Mouse (Mus musculus) intestine, embryonic 14.5 days (tissue): ENCODE data around the gene Vmn1r85. TPM values are rescaled to one million over a fixed set of nuclear protein-coding genes. Genes with fewer than 3 reads are reported as not detected.

Experiments used
- ATAC-seq: fragments of 200-750 bp; cut with Nextera tagmentation; replicated peaks from 2 replicates; pipeline ENCODE4 v1.8.0; 2017; ENCODE audit warnings: low read depth, moderate number of reproducible peaks, moderate TSS enrichment, moderate library complexity; ENCODE audit not compliant: low FRiP score, low TSS enrichment
- DNase-seq: peaks from one replicate; pipeline ENCODE4 v3.0.0-alpha.2; 2018; ENCODE audit warnings: low spot score
- H3K27ac ChIP-seq: fragments of 300-500 bp; sonication (generic); 2 replicates; pipeline ENCODE4 v1.5.1; 2014; ENCODE audit warnings: low read depth, mild to moderate bottlenecking, control low read depth
- H3K27me3 ChIP-seq: fragments of 300-500 bp; sonication (generic); replicated peaks from 2 replicates; pipeline ENCODE4 v1.6.1; 2014; ENCODE audit warnings: low read length, control low read depth; ENCODE audit not compliant: control insufficient read depth, insufficient read depth
- H3K36me3 ChIP-seq: fragments of 300-500 bp; sonication (generic); 2 replicates; pipeline ENCODE4 v1.6.1; 2014; ENCODE audit warnings: low read length, control low read depth; ENCODE audit not compliant: control insufficient read depth, insufficient read depth
- H3K4me1 ChIP-seq: fragments of 300-500 bp; sonication (generic); replicated peaks from 2 replicates; pipeline ENCODE4 v1.6.1; 2014; ENCODE audit warnings: low read length, control low read depth, mixed read lengths; ENCODE audit not compliant: control insufficient read depth, insufficient read depth
- H3K4me2 ChIP-seq: fragments of 300-500 bp; sonication (generic); 2 replicates; pipeline ENCODE4 v1.6.1; 2014; ENCODE audit warnings: low read length
- H3K4me3 ChIP-seq: fragments of 300-500 bp; sonication (generic); 2 replicates; pipeline ENCODE4 v1.5.1; 2014; ENCODE audit warnings: low read depth, low read length, control low read depth, mixed read lengths
- H3K9ac ChIP-seq: fragments of 300-500 bp; sonication (generic); 2 replicates; pipeline ENCODE4 v1.6.1; 2014; ENCODE audit warnings: mild to moderate bottlenecking, low read length
- H3K9me3 ChIP-seq: fragments of 300-500 bp; sonication (generic); 2 replicates; pipeline ENCODE4 v1.6.1; 2016; ENCODE audit warnings: low read length, control low read depth; ENCODE audit not compliant: control insufficient read depth
- WGBS: fragments of 180-500 bp; shearing (Covaris S2); extraction: QIAGEN DNeasy Blood & Tissue Kit; methylation state at CpG from one replicate; pipeline ENCODE4 v1.1.7; 2014; 5-methylcytosine and 5-hydroxymethylcytosine counted together
- polyA plus RNA-seq: library from polyadenylated mRNA; unstranded; fragments of >200 nt; fragmentation: Nextera tagmentation; extraction: Ambion mirVana; gene quantifications from 2 replicates; pipeline ENCODE4 v1.2.1, GENCODE M21; 2014

Vmn1r85 gene
- polyA plus RNA-seq, 1 experiment from 2014 or later = not detected

DNA sequence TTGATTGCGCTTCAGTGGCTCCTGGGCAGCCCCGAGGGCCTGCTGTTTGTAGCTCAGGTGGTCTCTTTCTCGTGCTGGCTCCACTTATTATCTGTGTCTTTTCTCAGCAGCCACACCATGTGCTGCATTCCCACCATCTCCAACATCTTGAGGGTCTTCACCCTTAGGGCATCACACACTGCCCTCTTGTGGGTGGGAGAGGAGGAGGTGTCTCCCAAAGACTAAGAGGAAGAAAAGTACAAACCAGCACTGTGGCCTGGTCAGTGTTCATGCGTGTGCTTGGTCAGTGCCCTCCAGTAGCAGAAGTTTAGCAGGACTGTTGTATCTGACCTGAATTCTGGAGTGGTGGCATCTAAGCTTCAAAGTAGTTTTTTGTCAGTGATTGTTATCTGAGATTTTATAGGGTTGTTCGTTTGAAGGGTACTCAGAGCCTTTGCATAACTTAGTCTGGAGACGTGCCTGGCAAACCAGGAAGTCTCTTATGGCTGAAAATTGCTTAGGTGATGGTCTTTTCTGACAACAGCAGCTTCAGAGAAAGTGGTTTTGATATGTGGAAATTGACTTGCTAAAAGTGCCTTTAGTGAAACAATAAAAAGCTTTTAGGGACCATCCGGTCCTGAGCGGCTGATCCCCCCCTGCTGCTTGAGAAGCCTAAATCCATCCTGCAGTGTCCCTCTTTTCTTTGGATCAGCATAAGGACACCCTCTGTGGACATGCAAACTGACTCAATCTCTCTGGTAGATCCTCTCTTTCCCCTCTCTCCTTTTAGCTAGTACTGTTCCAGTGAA lies 37.9 kb downstream of the Vmn1r85 start:
- H3K27ac ChIP-seq = no peak overlapping the region
- ATAC-seq = no peak
- no peak overlapping the region for H3K9ac ChIP-seq
- no peaks in the 10 kb centered on the region for H3K9me3 ChIP-seq
- H3K4me2 ChIP-seq = no peak overlapping the region
- H3K27me3 ChIP-seq = no peaks in the 10 kb centered on the region
- H3K4me1 ChIP-seq = no peaks in the 10 kb centered on the region; the same call in 1 of the 2 replicates
- H3K36me3 ChIP-seq = no peaks in the 10 kb centered on the region
- no peak overlapping the region for H3K4me3 ChIP-seq
- DNase-seq = no peak
- WGBS = 63% methylated on average over 8 of the region's 8 CpGs

DNA sequence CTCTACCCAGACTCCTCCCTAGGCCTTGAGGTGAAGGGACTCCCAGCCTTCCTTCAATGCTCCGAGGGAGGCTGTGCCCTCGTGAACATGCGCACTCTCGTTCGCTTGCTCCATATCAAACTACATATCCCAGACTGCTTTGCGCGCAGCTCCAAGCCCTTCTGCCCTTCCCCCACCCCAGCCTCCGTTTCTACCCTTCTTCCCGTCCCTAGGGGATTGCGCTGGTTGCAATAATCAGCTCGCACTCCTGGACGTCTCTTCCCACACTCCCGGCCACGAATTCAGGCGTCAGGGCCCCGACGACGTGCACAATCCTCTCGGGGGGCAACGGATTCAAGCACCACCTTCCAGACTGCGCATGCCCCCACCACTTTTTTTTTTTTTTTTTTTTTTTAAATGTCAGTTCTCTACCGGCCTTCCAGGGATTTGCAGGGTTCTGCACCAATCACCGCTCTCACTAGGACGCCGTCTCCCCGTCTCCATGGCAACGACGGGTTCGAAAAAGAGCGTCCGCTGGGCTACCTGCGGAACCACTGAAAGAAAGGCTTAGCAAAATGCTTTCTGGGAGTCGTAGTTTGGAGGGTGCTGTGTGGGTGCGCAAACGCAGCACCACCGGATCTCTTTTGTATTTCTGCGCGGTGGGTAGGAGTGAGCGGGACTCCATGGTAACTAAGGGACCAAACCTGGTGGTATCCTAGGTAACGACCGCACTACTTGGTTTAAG lies 40.5 kb downstream of the Vmn1r85 start, which contains the start of gene Mzf1:
Mzf1 (minus strand) TSS at position 478 of the 724 bp plus-strand sequence.
- under 1% methylated on average over 41 of the region's 41 CpGs for WGBS
- Histone ChIP-seq H3K27me3 (no peaks in the 10 kb centered on the region), H3K36me3 (no peaks in the 10 kb centered on the region), H3K27ac (peak within 1 kb of the TSS; percentile 36; the same call in 1 of the 2 replicates), H3K4me2 (peak within 1 kb of the TSS; percentile 56), H3K9me3 (no peaks in the 10 kb centered on the region), H3K4me3 (peak within 1 kb of the TSS; percentile 64), H3K9ac (peak within 1 kb of the TSS; percentile 51), H3K4me1 (no peaks in the 10 kb centered on the region; the same call in 1 of the 2 replicates)
- ATAC-seq (peak; percentile 96), DNase-seq (peak; percentile 96)

DNA sequence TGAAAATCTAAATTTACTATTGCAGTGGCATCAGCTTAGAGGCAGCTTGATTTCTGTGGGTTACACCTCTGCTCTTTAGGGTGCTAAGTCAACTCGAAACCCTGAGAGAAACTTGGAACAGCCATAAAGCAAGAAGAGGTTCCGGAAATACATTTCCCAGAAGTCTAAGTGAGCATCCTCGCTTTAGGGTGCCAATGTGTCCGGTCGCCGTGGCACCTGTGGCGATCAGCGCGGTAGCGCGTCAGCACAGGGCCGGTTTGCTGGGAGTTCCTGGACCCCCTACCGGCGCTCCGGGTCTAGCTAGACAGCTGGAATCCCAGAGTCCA lies 41.0 kb downstream of the Vmn1r85 start:
- DNase-seq (no peak), ATAC-seq (no peak)
- Histone ChIP-seq H3K27ac (peak overlapping the region; percentile 36; the same call in 1 of the 2 replicates), H3K27me3 (no peaks in the 10 kb centered on the region), H3K4me1 (no peaks in the 10 kb centered on the region; the same call in 1 of the 2 replicates), H3K4me2 (peak overlapping the region; percentile 56), H3K9me3 (no peaks in the 10 kb centered on the region), H3K9ac (peak overlapping the region; percentile 51), H3K36me3 (no peaks in the 10 kb centered on the region), H3K4me3 (peak overlapping the region; percentile 64)
- 4% methylated on average over 15 of the region's 15 CpGs for WGBS

DNA sequence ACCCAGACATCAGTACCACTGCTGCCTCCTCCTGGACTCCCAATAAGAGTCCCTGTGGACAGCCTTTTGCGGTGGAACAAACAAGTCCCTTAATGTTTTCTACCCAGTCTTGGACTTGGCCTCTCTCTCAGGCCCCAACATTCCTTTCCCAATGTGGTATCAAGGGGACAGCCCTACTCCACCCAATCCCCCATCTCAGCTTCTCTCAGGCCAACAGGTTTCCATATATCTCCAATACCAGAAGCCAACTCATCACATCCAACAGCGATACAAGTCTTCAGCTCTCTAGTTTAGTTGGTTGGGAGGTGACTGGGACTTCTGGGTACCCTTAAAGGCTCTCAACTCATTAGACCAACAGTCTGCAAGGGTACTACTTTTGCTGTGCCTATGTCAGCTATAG lies 41.5 kb downstream of the Vmn1r85 start:
- no peak for ATAC-seq
- Histone ChIP-seq H3K4me3 (peak overlapping the region; percentile 64), H3K27me3 (no peaks in the 10 kb centered on the region), H3K9me3 (no peaks in the 10 kb centered on the region), H3K4me2 (peak overlapping the region; percentile 56), H3K27ac (no peak overlapping the region), H3K36me3 (no peaks in the 10 kb centered on the region), H3K4me1 (no peaks in the 10 kb centered on the region; the same call in 1 of the 2 replicates), H3K9ac (no peak overlapping the region)
- 98% methylated on average over 2 of the region's 2 CpGs for WGBS
- DNase-seq = no peak

DNA sequence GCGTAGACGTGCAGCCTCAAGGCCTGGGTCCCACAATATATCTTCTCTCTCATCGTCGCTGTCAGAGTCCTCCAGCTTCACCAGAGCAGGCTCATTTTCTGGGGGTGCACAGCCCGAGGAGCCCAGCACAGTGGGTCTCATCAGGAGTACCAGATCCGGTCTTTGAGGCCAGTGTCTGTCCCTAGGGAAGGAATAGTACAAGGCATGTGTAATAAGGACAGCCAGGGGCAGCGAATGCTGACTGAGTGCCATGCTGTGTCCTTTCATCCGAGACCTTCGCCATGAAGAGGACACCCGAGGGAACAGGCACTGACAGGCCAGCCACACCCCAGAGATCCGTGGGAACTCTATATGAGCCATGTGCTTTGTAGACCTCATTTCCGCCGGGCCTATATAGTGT lies 42.0 kb downstream of the Vmn1r85 start:
- 90% methylated on average over 13 of the region's 13 CpGs for WGBS
- H3K27ac ChIP-seq = no peak overlapping the region
- H3K36me3 ChIP-seq = no peaks in the 10 kb centered on the region
- ATAC-seq = no peak
- no peak overlapping the region for H3K9ac ChIP-seq
- H3K4me3 ChIP-seq = no peak overlapping the region
- no peak overlapping the region for H3K4me2 ChIP-seq
- no peaks in the 10 kb centered on the region for H3K9me3 ChIP-seq
- DNase-seq = no peak
- no peaks in the 10 kb centered on the region for H3K27me3 ChIP-seq
- no peaks in the 10 kb centered on the region; the same call in 1 of the 2 replicates for H3K4me1 ChIP-seq

DNA sequence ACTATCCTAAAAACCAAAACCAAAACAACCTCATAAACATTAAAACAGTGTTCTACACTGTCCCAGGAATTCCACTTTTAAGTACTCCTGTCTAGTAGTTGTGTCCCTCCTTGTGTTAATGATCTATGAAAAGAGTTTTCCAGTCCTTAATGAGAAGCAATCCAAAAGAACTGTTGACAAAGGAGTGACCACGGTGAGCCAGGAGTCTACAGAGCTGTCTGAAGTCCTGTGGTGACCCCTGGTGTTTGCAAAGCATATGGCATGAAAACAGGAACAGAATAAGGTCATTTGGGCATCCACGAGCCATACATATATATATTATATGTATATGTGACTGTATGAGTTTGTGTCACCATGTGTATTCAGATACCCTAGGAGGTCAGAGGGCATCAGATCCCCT lies 48.9 kb downstream of the Vmn1r85 start:
- WGBS = 9% methylated on average over 2 of the region's 2 CpGs
- no peaks in the 10 kb centered on the region for H3K36me3 ChIP-seq
- H3K9ac ChIP-seq = no peak overlapping the region
- H3K9me3 ChIP-seq = peaks cover 6% of the 10 kb centered on the region; the same call in 1 of the 2 replicates
- no peak overlapping the region for H3K4me2 ChIP-seq
- no peak overlapping the region for H3K27ac ChIP-seq
- H3K27me3 ChIP-seq = peaks cover 42% of the 10 kb centered on the region
- ATAC-seq = peak; percentile 44; the same call in 1 of the 2 replicates
- peak; percentile 80 for DNase-seq
- peaks cover 7% of the 10 kb centered on the region; the same call in 1 of the 2 replicates for H3K4me1 ChIP-seq
- H3K4me3 ChIP-seq = no peak overlapping the region

DNA sequence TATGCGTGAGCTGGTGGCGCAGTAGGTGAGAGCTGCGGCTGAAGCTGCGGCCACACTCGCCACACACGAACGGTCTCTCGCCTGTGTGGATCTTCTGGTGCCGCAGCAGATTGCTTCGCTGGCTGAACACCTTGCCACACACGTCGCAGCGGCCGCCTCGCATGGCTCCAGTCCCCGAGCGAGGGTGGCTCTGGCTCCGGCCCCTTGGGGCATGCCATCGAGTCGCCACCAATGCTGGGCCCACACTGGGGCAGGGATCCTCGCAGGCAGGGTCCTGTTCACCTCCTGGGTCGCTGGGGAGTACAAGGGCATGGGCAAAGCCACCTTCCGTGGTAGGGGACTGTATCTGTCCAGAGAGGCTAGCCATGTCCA lies 50.7 kb downstream of the Vmn1r85 start:
- ATAC-seq (no peak), DNase-seq (no peak)

DNA sequence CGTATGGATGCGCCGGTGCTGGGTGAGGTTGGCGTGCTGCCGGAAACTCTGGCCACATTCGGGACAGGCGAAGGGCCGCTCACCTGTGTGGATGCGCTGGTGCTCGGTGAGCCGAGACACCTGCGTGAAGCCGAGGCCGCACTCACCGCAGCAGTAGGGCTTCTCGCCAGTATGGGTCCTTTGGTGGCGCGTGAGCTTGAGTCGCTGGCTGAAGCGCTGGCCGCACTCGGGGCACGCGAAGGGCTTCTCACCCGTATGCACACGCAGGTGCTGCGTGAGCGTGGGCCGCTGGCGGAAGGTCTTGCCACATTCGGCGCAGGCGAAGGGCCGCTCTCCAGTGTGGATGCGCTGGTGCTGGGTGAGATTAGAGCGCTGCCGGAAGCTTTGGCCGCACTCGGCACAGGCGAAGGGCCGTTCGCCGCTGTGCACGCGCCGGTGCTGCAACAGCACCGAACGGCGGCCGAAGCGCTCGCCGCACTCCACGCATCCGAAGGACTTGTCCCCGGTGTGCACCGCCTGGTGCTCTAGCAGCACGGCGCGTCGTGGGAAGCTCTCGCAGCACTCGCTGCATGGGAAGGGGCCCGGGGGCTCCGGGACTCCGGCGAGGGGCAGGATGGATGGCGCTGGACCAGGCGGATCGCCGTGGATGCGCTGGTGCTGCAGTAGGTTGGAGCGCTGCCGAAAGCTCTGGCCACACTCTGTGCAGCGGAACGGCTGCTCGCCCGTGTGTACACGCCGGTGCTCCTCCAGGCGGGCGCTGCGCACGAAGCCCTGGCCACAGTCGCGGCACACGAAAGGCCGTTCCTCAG lies 51.3 kb downstream of the Vmn1r85 start:
- DNase-seq (peak; percentile 76), ATAC-seq (0 out of 2 replicates have a peak, but pooled peaks have one; percentile 13)
- peak overlapping the region; percentile 49 for H3K4me3 ChIP-seq
- H3K9me3 ChIP-seq = peaks cover 6% of the 10 kb centered on the region; the same call in 1 of the 2 replicates
- H3K27me3 ChIP-seq = peaks cover 42% of the 10 kb centered on the region
- 4% methylated on average over 86 of the region's 88 CpGs for WGBS
- H3K4me2 ChIP-seq = peak overlapping the region; percentile 92
- H3K27ac ChIP-seq = no peak overlapping the region
- peak overlapping the region; percentile 56 for H3K9ac ChIP-seq
- H3K36me3 ChIP-seq = no peaks in the 10 kb centered on the region
- peaks cover 14% of the 10 kb centered on the region for H3K4me1 ChIP-seq

More for the DNA sequence above, 50.7 kb downstream of the Vmn1r85 start:
- H3K4me2 ChIP-seq = peak overlapping the region; percentile 92
- no peak overlapping the region for H3K27ac ChIP-seq
- peaks cover 6% of the 10 kb centered on the region; the same call in 1 of the 2 replicates for H3K9me3 ChIP-seq
- H3K4me3 ChIP-seq = peak overlapping the region; percentile 49
- peak overlapping the region; percentile 56 for H3K9ac ChIP-seq
- H3K27me3 ChIP-seq = peaks cover 42% of the 10 kb centered on the region
- peaks cover 8% of the 10 kb centered on the region for H3K4me1 ChIP-seq
- H3K36me3 ChIP-seq = no peaks in the 10 kb centered on the region
- WGBS = 5% methylated on average over 23 of the region's 23 CpGs
